Mouse (Mus musculus): ENCODE results near the gene Slc38a1. TPM values are rescaled to one million over a fixed set of nuclear protein-coding genes. Genes with fewer than 3 reads are reported as not detected.
"Not testable (repeated sequence)": the region's sequence is repeated elsewhere in the genome, so short reads cannot be mapped to it uniquely, and the experiment has no call there.

Slc38a1 gene
- total RNA-seq, 4 experiments from 2014 or later = 23.1 to 32.4 (median 27.6) TPM

DNA sequence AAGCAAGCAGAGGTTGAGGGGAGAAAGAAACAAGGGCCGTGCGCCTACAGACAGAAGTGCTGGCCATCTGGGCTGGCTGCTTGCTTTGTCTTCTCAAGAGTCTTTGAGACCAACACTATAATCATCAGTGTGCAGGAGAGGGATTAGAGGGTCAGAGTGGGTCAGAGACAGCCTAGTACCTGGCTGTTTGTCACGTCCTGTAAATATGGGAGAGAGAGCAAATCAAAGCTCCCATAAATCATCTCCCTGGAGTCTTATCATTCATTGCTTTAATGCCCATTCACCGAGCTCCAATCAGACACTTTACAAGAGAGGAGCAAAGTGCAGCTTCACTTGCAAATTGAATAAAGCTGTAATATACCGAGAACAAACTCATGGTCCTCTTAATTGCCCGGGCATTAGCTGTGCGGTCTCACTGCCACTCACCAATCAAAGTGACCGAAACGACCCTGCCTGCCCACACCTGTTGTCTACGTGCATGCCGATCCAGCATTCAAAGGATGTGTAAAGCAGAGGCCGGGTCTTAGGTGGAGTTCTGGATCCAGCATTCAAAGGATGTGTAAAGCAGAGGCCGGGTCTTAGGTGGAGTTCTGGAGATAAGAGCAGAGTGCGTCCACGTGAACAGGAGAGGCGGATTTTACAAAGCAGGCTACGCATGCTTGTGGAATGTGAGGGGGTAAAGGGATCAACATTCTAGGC lies 15.0 kb upstream of the Slc38a1 start:
- DNase-seq = no peak

DNA sequence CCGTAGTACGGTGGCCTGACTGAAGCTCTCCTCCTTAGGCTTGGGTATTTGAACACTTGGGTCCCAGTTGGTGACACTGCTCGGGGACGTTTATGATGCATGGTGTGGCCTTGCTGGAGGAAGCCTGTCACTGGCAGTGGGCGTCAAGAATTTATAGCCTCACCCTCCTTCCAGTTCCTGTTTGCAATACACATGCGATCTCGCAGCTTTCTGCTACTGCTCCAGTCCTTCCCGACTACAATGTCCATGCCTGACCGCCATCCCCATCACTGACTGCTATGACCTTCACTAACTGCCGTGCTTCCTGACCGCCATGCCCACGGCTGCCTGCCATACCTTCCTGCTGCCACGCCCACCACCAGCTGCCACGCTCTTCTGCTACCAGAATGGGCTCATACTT lies 12.8 kb upstream of the Slc38a1 start:
- no peak for DNase-seq

GRCm38 (mm10) chr15:96654714-96655113 lies 12.0 kb upstream of the Slc38a1 start:
- DNase-seq = no peak

DNA sequence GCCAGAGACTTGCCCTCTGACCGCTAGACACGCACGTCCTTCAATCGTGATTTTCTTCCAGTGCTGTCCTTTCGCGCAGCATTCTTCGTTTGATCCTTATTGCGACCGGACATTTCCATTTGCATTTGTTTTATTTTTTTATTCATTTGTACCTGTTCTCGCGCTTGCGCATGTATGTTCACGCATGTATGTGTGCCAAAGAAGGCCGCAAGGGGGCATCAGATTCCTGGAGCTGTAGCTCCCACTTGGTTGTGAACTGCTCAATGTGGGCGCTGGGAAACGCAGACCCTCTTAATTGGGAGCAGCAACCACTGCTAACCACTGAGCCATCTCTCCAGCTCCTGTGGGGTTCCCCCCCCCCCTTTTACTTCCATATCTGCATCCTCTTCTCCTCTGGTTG lies 10.3 kb upstream of the Slc38a1 start:
- no peak for DNase-seq

- DNase-seq = no peak
Observed at GRCm38 (mm10) chr15:96652531-96652930, 9.8 kb upstream of the Slc38a1 start.

GRCm38 (mm10) chr15:96647376-96647775 lies 4.7 kb upstream of the Slc38a1 start:
- DNase-seq = no peak

GRCm38 (mm10) chr15:96641821-96642435 lies 785 bp downstream of the Slc38a1 start:
- no peak for DNase-seq

- DNase-seq = peak; percentile 48
Observed at GRCm38 (mm10) chr15:96641111-96641820, 1.4 kb downstream of the Slc38a1 start.

GRCm38 (mm10) chr15:96640291-96640985 lies 2.3 kb downstream of the Slc38a1 start:
- no peak for DNase-seq

GRCm38 (mm10) chr15:96639630-96640029 lies 3.1 kb downstream of the Slc38a1 start:
- DNase-seq = no peak

GRCm38 (mm10) chr15:96638656-96639055 lies 4.1 kb downstream of the Slc38a1 start:
- no peak for DNase-seq

- DNase-seq = no peak
Observed at GRCm38 (mm10) chr15:96638173-96638572, 4.5 kb downstream of the Slc38a1 start.

DNA sequence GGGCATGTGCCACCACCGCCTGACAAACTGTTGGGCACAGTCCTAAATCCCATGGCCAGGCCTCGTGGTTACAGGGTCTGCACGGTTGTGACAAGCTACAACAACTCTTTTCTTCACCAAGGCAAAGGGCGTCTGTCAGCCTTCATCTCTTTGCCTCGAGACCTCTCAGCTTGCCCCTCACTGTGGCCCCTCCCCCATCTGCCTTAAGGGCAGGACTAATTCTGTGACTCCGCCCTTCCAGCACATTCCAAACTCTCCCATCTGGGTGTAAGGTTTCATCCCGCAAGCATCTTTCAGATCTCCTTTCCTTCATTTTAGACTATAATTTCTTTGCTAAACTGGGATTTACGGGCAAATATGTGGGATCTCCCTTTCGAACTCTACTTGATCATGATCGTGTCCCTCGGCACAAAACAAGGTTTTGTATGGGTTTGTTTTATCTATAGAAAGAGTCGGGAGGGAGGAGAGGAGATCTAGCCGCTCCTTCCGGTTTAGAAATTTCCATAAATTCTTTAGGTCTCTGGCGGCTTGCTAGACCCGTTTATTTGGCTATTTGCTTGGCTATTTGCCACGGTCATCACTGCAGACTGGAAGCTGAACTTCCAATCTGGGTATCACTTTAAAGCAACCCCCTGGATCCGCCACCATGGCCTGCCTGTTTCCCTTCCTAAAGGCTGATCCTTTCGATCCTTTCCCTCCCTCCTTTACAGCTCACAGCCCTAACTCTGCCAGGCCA lies 7.9 kb downstream of the Slc38a1 start:
- no peak for DNase-seq

- DNase-seq = no peak
Observed at GRCm38 (mm10) chr15:96632201-96632600, 10.5 kb downstream of the Slc38a1 start.

DNA sequence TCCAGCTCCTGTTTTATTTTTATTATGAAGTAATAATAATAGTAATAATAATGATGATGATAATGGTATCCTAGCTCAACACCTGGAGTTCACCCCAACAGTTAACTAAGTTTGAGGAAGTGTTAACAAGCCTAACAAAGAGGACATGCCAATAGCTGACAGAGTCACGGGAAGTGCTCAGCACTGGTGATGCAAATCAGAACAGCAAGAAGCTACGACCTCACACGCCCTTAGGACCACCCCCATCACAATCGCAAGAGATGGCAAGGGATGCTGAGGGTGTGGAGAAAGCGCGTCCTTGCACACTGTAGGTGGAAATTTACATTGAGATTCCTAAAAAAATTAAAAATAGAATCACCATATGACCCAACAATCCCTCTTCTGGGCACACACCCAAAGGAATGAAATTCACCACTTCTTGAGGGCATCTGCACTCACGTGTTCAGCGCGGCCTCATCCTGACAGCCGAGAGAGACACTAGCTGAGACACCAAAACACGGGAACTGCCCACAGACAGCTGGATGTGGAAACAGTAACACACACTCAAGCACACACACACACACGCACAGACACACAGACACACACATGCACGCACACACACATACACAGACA lies 11.5 kb downstream of the Slc38a1 start:
- no peak for DNase-seq

DNA sequence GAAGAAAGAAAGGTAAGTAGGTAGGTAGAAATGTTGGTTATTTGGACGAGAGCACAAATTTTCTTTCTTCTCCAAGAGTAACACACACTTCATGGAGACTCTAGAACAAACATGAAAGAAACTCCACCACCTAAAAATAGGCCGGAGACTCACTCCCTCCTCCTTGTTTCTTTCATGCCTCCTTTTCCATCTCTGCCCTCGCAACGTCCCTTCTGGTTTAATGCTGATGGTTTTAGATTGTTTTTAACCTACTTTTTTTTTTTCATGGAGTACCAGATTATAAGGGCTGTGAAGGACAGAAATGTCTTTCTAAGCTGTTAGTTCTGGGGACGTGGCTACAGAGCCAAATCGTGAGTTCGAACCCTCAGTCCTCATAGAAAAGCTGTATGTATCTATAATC lies 14.5 kb downstream of the Slc38a1 start:
- no peak for DNase-seq

DNA sequence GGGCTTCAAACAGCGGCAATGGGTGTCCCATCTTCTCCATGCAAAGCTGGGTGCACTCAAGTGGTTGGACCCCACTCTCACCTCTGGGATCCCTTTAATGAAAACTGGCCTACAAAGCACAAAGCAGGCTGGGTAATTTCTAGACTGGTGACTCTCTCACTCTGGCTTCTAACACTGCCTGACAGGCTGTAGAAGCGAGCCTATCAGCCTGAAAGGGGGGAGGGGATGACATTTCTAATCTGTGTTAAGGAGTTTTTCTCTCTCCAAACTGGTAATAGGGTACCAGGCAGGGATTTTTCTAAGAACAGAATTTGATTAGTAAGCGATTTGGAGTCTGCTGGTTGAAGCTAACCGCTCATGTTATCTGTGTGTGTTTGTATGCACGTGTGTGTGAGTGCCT lies 15.8 kb downstream of the Slc38a1 start:
- DNase-seq = no peak

DNA sequence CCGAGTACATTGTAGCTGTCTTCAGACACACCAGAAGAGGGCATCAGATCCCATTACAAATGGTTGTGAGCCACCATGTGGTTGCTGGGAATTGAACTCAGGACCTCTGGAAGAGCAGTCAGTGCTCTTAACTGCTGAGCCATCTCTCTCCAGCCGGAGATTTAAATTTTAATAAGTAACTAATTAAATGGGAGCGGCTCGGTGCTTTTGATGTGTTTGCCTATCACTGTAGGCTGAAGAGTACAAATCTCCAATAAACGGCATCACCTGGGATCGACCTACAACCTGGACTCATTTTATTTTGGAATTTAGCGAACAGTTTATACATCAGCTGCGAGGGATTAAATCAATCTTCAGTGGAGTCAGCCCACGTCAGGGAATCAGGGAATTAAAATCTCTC lies 17.7 kb downstream of the Slc38a1 start:
- DNase-seq = not testable (repeated sequence)

DNA sequence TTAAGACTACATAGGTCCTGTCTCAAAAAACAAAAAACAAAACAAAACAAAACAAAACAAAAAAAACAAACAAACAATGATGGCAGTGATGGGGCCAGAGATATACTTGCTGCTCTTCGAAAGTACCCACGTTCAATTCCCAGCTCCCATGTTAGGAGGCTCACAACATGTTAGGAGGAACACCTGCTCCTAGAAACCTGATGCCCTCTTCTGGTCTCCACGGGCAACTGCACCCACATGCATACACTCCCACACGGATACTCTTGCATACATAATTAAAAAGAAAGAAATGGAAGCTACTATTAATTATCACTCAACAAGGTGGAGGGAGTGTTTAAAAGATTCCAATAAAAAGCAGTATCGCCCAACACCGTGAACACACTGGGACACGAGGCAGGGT lies 20.3 kb downstream of the Slc38a1 start:
- DNase-seq = no peak

GRCm38 (mm10) chr15:96621686-96622085 lies 21.0 kb downstream of the Slc38a1 start:
- DNase-seq = no peak

DNA sequence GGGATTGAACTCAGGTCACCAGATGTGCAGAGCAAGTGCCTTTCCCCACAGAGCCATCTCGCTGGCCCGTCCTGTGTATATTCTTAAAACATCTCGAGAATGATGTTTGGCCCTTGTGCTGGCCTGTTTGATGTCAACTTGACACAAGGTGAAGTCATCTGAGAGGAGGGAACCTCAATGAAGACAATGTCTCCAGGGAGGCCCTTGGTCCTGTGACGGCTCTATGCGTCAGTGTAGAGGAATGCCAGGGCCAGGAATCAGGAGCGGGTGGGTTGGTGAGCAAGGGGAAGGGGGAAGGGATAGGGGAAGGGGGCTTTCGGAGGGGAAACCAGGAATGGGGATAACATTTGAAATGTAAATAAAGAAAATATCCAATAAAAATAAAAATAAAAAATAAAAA lies 25.2 kb downstream of the Slc38a1 start:
- no peak for DNase-seq

DNA sequence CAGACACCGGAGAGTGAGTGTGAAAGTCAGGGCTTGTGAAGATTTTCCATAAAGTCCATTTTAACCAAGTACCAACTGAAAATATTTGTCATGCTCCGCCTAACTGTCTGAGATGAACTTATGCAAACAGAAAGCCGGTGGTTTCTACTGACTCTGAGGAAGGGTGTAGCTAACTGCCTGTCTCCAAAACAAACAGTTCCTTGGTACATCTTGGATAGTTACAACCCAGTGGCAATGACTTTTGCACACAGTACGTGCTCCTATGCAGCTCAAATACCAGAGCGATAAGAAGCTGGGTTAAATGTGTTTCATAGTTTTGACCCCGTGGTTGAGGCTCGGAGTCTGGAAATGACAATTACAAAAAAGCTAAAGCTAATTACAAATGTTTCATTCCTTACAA lies 34.0 kb downstream of the Slc38a1 start:
- DNase-seq = no peak
